13 mouse cellular contexts compared by ENCODE assay signal in genomic region chr3:107506531-107506930, GRCm38 (mm10). TPM values are rescaled to one million over a fixed set of nuclear protein-coding genes. Genes with fewer than 3 reads are reported as not detected.
DNase-seq lines count a peak whose midpoint lies in the region; ATAC-seq lines count a peak whose summit lies in the region.
"Had no signal": no experiment of that assay in that cellular context is flagged by ENCODE, and none has a peak within 500 bp of the region (broad histone marks: within the 10 kb centered on the region; RNA-seq: fewer than 3 reads in every experiment).

No protein-coding gene starts in this region.

- DNase-seq in cerebellum, postnatal 10 days = peak; percentile 38 to 46
- no peak for DNase-seq in cerebellum, adult 11-12 months
- DNase-seq in kidney, adult 11 months = peak; percentile 62
- no peak for DNase-seq in kidney, postnatal 4 days
- DNase-seq in kidney, postnatal 14 days = peak; percentile 31
- DNase-seq in retina, embryonic 14.5 days (ENCODE audit: low spot score) = no peak
- no peak for DNase-seq in lung, postnatal 4 days
- DNase-seq: thymus, adult 18-20 months had no signal

- H3K27ac ChIP-seq in forebrain, embryonic 15.5 days (replicated peaks) = peak overlapping the region; percentile 77
- H3K27ac ChIP-seq: embryonic facial prominence, embryonic 12.5 days; limb, embryonic 10.5 days; liver, embryonic 15.5 days had no signal

- WGBS in forebrain, embryonic 15.5 days = 50% methylated on average over 4 of the region's 4 CpGs

- peaks cover 41% of the 10 kb centered on the region for H3K4me1 ChIP-seq in forebrain, embryonic 15.5 days
- H3K4me1 ChIP-seq: liver, embryonic 15.5 days had no signal

- ATAC-seq in forebrain, embryonic 15.5 days (replicated peaks) = no peak

- no peaks in the 10 kb centered on the region for H3K27me3 ChIP-seq in forebrain, embryonic 15.5 days
- H3K27me3 ChIP-seq: embryonic facial prominence, embryonic 12.5 days; hindbrain, embryonic 15.5 days; liver, embryonic 15.5 days had no signal

- no peaks in the 10 kb centered on the region for H3K9me3 ChIP-seq in forebrain, embryonic 15.5 days
- H3K9me3 ChIP-seq: embryonic facial prominence, embryonic 12.5 days; hindbrain, embryonic 15.5 days; limb, embryonic 10.5 days; liver, embryonic 15.5 days had no signal

- no peak overlapping the region for H3K4me2 ChIP-seq in forebrain, embryonic 15.5 days (replicated peaks)
- H3K4me2 ChIP-seq: embryonic facial prominence, embryonic 12.5 days; hindbrain, embryonic 15.5 days; liver, embryonic 15.5 days had no signal

- 0 out of 2 replicates have a peak overlapping the region, but pooled peaks have one; percentile 17 for H3K9ac ChIP-seq in forebrain, embryonic 15.5 days (replicated peaks)
- H3K9ac ChIP-seq: embryonic facial prominence, embryonic 12.5 days; hindbrain, embryonic 15.5 days; liver, embryonic 15.5 days had no signal

- H3K4me3 ChIP-seq in forebrain, embryonic 15.5 days = no peak overlapping the region
- H3K4me3 ChIP-seq: embryonic facial prominence, embryonic 12.5 days; hindbrain, embryonic 15.5 days; limb, embryonic 10.5 days; liver, embryonic 15.5 days had no signal

- no peaks in the 10 kb centered on the region for H3K36me3 ChIP-seq in forebrain, embryonic 15.5 days
- H3K36me3 ChIP-seq: embryonic facial prominence, embryonic 12.5 days; hindbrain, embryonic 15.5 days; limb, embryonic 10.5 days; liver, embryonic 15.5 days had no signal

RNA-seq across cellular contexts. Expression of gene Slc6a17, which starts 11.3 kb away (rescaled TPM):
- 17.2 and 19.6 TPM in 2 replicates for polyA plus RNA-seq in forebrain, embryonic 15.5 days (2015; fragmentation: Nextera tagmentation; extraction: Ambion mirVana)

RNA-seq across cellular contexts. Expression of gene Kcnc4, which starts 47.2 kb away (rescaled TPM):
- 1.6 and 1.8 TPM in 2 replicates for polyA plus RNA-seq in forebrain, embryonic 15.5 days (2015; fragmentation: Nextera tagmentation; extraction: Ambion mirVana)
- polyA plus RNA-seq: limb, embryonic 10.5 days; liver, embryonic 15.5 days had no signal

RNA-seq across cellular contexts. Expression of gene Ubl4b, which starts 48.3 kb away (rescaled TPM):
- polyA plus RNA-seq in forebrain, embryonic 15.5 days (2015; fragmentation: Nextera tagmentation; extraction: Ambion mirVana) = 0.13 TPM in 1 of 2 replicates, not detected in the other
- polyA plus RNA-seq: hindbrain, embryonic 15.5 days; liver, embryonic 15.5 days had no signal

Comparison
In these comparisons a context has a peak if more than half of its experiments do, and no peak if none do; other contexts are left out.
1. DNase-seq: peak in cerebellum, postnatal 10 days (2 of 2), kidney, adult 11 months (single experiment) and kidney, postnatal 14 days (single experiment); none in cerebellum, adult 11-12 months (single experiment), kidney, postnatal 4 days (0 of 2), retina, embryonic 14.5 days (single experiment) and lung, postnatal 4 days (0 of 2).